Mouse (Mus musculus): ENCODE results near the gene Os9. TPM values are rescaled to one million over a fixed set of nuclear protein-coding genes. Genes with fewer than 3 reads are reported as not detected.

The Os9 gene
- total RNA-seq, 2 experiments from 2014 or later, result 100 to 102 TPM

GRCm38 (mm10) chr10:127100414-127100813 is 20.5 kb downstream of the Os9 start:
- no peak for TF ChIP-seq CTCF (conservative IDR thresholded peaks at IDR 0.05)
- Histone ChIP-seq H3K4me3 (no peak overlapping the region), H3K27ac (no peak overlapping the region)
- DNase-seq (ENCODE audit: low spot score in 2 of 2), result no peak

- TF ChIP-seq CTCF (conservative IDR thresholded peaks at IDR 0.05), result no peak
- no peak for DNase-seq (ENCODE audit: low spot score in 2 of 2)
- no peak overlapping the region for H3K27ac ChIP-seq
- H3K4me3 ChIP-seq, result no peak overlapping the region
Observed at GRCm38 (mm10) chr10:127099868-127100267, 21.1 kb downstream of the Os9 start.

- no peak for TF ChIP-seq CTCF (conservative IDR thresholded peaks at IDR 0.05)
- no peak for DNase-seq (ENCODE audit: low spot score in 2 of 2)
- H3K4me3 ChIP-seq, result no peak overlapping the region
- no peak overlapping the region for H3K27ac ChIP-seq
Observed at GRCm38 (mm10) chr10:127099191-127099590, 21.7 kb downstream of the Os9 start.

GRCm38 (mm10) chr10:127098514-127098913 is 22.4 kb downstream of the Os9 start:
- TF ChIP-seq CTCF (conservative IDR thresholded peaks at IDR 0.05), result peak; percentile 44
- Histone ChIP-seq H3K27ac (no peak overlapping the region), H3K4me3 (no peak overlapping the region)
- no peak for DNase-seq (ENCODE audit: low spot score in 2 of 2)

GRCm38 (mm10) chr10:127094382-127094802 is 26.5 kb downstream of the Os9 start:
- DNase-seq (ENCODE audit: low spot score in 2 of 2), result no peak

GRCm38 (mm10) chr10:127092742-127093141 is 28.2 kb downstream of the Os9 start:
- no peak for TF ChIP-seq CTCF (conservative IDR thresholded peaks at IDR 0.05)
- Histone ChIP-seq H3K27ac (0 out of 2 replicates have a peak overlapping the region, but pooled peaks have one; percentile 76), H3K4me3 (no peak overlapping the region)
- no peak for DNase-seq (ENCODE audit: low spot score in 2 of 2)

More at GRCm38 (mm10) chr10:127094382-127094802, 26.5 kb downstream of the Os9 start:
- Histone ChIP-seq H3K27ac (peak overlapping the region; percentile 76), H3K4me3 (no peak overlapping the region)
- no peak for TF ChIP-seq CTCF (conservative IDR thresholded peaks at IDR 0.05)

- H3K27ac ChIP-seq, result peak overlapping the region; percentile 80
- peak overlapping the region; percentile 35 for H3K4me3 ChIP-seq
- peak in 1 of 2 experiments; percentile 25 for DNase-seq (ENCODE audit: low spot score in 2 of 2)
- peak; percentile 47 for TF ChIP-seq CTCF (conservative IDR thresholded peaks at IDR 0.05)
Observed at GRCm38 (mm10) chr10:127091507-127092396, 29.2 kb downstream of the Os9 start.

- DNase-seq (ENCODE audit: low spot score in 2 of 2), result no peak
- Histone ChIP-seq H3K4me3 (peak overlapping the region; percentile 35), H3K27ac (peak overlapping the region; percentile 80)
- TF ChIP-seq CTCF (conservative IDR thresholded peaks at IDR 0.05), result no peak
Observed at GRCm38 (mm10) chr10:127090560-127091411, 30.1 kb downstream of the Os9 start.

- H3K4me3 ChIP-seq, result no peak overlapping the region
- no peak for DNase-seq (ENCODE audit: low spot score in 2 of 2)
- H3K27ac ChIP-seq, result no peak overlapping the region
- TF ChIP-seq CTCF (conservative IDR thresholded peaks at IDR 0.05), result peak; percentile 59
Observed at GRCm38 (mm10) chr10:127085633-127086032, 35.3 kb downstream of the Os9 start.

GRCm38 (mm10) chr10:127085052-127085451 is 35.9 kb downstream of the Os9 start:
- no peak overlapping the region for H3K4me3 ChIP-seq
- no peak for TF ChIP-seq CTCF (conservative IDR thresholded peaks at IDR 0.05)
- H3K27ac ChIP-seq, result no peak overlapping the region
- no peak for DNase-seq (ENCODE audit: low spot score in 2 of 2)

- no peak; the same call in 1 of the 2 replicates for TF ChIP-seq CTCF (conservative IDR thresholded peaks at IDR 0.05)
- no peak overlapping the region for H3K4me3 ChIP-seq
Observed at GRCm38 (mm10) chr10:127083915-127084306, 37.0 kb downstream of the Os9 start.

GRCm38 (mm10) chr10:127083292-127083914 is 37.5 kb downstream of the Os9 start:
- H3K4me3 ChIP-seq, result no peak overlapping the region
- peak; percentile 30 for TF ChIP-seq CTCF (conservative IDR thresholded peaks at IDR 0.05)
- H3K27ac ChIP-seq, result peak overlapping the region; percentile 98
- no peak for DNase-seq (ENCODE audit: low spot score in 2 of 2)

More at GRCm38 (mm10) chr10:127083915-127084306, 37.0 kb downstream of the Os9 start:
- no peak for DNase-seq (ENCODE audit: low spot score in 2 of 2)
- no peak overlapping the region; the same call in 1 of the 2 replicates for H3K27ac ChIP-seq

All from layer of hippocampus, adult 2 months (tissue).